Mouse (Mus musculus) ovary, postnatal 36 days (tissue): Measurements from ENCODE around the gene Twf2.

ENCODE experiments used
- DNase-seq: peaks from one replicate; pipeline ENCODE4 v3.0.0; 2022; ENCODE audit warnings: low spot score, mixed read lengths

Twf2 gene

DNA sequence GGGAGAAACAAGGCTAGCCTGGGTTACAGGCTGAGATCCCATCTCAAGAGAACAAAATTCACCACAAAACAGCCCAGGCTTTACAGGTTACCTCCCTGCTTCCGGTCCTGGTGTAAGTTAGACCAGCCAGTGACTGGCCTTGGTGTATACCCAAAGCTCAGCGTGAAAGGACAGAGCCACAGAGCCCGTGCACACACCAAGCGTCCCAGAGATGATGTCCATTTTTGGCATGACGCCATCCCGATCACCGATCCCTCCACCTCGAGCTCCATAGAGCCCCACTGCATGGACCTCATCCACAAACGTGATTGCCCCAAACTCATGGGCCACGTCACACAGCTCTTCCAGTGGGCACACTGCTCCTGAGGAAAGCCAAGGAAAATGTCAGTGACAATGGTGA, 35.0 kb downstream of the Twf2 start:
- DNase-seq, result no peak

DNA sequence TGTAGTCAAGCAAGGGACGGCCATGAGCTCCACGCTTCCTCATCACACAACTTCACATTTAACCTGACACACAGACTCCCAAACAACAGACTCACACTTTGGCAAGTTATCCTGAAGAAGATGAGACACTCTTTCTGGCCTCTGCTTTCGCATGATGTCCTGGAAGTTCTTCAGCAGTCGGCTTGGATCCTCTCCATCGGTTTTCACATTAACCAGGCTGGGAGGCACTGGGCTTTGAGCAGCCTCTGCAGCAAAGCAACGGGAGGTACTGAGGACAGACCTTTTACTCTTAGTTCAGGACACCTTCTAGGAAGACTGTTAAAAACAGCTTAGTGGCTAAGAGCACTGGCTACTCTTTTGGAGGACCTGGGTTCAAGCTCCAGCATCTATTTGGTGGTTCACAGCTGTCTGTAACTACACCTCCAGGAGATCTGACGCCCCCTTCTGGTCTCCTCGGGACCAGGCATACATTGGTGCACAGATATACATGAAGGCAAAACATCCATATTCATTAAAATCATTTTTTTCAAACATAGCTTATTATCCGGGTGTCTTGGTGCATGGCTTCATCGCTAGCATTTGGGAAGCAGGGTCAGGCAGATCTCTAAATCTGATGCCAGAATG, 38.7 kb downstream of the Twf2 start:
- DNase-seq, result no peak

DNA sequence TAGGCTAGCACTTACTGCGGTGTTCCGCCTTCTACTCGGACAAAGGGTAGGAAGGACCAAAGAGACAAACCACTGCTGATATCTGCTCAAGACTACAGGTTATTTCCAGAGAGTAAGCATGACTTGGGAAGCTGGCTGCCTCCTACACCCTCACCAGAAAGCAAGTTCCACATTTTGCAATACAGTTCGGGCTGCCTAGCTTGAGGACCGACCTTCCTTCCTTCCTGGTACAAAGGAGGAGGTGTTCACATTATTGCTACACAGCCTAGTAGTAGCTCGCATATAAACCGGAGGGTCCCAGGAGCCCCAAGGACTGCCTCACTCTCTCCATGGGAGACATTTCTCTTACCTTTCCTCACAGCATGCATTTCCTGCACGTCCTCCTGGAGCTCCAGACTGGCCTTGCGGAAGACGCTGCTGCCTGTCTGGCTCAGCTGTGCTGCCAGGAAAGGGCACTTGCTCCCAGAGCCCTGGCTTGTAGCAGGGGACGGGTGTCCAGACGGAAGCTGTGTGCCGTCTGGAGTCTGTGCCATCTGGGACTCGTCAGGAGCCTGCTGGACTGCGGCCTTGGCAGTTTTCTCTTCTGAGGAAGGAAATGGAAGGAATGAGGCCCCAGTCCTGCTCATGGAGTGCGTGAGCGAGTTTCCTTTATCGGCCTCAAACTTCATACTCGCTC, 40.0 kb downstream of the Twf2 start:
- DNase-seq, result no peak

DNA sequence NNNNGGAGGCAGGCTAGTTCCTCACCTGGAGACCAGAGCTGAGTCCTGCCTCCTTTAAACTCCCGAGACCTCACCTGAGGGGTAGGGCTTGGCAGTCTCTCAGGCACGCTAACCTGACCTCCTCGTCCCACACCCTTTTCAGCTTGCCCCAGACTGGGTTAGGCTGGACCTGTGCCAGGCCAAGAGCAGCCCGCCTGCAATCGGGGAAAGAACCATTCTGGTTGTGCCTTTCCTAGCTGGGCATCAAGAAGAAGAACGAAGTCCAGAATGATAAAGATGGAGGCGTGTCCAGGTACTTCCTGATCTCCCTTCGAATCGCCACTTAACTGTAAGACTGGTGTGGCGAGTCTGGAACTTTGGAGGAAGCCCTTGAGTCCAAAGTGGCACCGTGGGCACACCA, 46.6 kb downstream of the Twf2 start:
- DNase-seq, result peak; percentile 52

DNA sequence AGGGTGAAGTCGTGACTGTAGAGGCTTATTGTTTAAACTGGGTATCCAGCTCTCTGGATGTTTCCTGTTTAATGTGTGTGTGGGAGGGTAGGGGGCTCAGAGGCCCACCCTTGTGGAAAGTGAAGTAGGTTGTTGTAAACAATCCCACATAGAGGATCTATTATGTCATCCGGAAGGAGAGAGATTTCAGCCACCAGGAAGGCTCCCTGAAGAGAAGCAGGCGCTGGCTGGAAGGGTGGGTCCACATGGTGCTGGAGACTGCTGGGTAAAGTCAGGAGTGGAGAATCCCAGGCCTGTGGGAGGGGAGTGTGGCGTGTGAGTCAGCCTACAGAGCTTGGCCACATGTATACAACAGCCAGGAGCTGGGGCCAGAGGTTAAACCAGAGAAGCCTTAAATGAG, 47.3 kb downstream of the Twf2 start:
- DNase-seq, result no peak

DNA sequence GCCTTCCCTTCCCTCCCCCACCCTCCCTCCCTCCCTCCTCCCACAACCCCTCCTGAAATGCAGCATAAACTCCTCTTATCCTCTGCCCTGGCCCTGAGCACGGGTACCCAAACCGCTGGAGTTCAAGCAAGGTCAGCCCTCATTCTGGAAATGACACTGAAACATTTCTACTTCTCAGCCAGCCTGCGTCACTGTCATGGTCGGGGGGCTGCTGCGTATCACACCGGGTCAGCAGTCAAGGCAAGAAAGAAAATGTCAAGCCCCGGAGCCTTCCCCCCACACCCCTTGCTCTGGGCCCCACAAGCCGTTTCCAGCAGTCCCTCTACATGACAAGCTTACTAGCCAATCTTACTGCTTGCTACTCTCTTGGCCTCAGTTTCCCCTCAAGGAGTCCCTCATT, 48.2 kb downstream of the Twf2 start:
- no peak for DNase-seq

DNA sequence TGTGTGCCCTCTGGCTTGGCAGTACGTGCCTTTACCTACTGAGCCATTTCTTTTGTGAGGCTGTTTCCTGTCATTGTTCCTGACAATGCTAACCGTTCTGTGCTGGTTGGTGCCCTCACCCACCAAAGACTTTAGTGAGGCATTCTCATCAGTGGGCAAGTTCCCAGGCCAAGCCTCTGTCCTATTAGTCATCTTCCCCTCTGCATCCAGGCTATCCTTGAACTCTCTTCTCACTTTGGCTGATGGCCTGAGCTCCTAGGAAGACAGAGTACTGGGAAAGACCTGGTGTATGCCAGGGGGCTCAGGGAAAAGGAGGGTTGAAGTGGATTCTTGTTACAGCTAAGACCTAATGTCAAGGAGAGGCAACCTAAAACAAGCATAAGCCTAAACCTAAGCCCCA, 51.1 kb downstream of the Twf2 start:
- no peak for DNase-seq

DNA sequence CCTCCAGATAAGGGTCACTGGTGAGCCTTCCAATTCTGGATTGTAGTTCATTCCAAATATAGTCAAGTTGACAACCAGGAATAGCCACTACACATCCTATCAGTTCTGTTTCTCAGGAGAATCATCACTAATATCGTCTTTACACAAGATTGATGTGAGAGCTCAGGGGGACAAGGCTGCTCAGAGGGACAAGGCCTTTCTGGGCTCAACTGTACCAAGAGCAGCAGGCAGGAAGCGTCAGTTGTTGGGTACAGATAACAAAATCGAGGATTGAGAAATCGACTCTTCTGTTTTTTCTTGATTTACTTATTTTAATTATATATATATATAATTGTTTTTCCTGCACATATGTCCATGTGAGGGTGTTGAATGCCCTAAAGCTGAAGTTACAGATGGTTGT, 55.5 kb downstream of the Twf2 start:
- no peak for DNase-seq

DNA sequence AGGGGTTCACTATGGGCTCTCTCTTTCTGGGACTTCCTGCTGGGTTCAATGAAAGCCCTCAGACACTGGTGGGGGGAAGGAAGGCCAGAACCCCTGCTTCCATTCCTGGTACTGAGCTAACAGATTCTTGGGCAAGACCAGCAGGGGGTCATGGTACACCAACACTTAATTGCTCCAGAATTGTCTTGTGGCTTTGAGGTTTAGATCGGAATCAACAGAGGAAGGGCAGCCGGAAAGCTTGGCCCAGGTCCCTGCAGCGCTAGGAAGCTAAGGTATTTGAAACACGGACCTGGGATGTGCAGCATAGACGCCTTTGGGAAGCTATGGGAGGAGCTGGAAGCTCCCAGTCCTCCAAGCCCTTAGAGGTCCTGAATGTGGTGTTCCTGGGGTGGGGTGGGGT, 56.1 kb downstream of the Twf2 start:
- no peak for DNase-seq

DNA sequence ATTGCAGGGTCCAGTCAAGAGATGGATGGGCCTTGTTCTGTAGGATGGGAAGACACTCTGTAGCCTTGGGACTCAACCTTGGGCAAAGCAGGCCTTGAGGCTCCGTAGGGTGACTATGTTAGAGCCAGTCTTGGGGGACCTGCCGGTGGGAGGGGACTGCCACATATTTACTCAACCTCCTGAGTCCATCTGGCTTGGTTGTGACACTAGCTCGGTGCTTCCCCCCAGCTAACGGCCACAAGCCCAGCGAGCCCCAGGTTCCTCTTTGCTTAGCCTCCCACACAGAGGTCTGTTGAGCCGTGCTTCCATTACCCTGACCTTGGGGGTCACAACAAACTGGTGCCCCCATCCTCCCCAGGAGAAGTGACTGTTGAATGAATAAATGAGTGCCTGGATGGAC, 58.1 kb downstream of the Twf2 start:
- DNase-seq, result no peak

DNA sequence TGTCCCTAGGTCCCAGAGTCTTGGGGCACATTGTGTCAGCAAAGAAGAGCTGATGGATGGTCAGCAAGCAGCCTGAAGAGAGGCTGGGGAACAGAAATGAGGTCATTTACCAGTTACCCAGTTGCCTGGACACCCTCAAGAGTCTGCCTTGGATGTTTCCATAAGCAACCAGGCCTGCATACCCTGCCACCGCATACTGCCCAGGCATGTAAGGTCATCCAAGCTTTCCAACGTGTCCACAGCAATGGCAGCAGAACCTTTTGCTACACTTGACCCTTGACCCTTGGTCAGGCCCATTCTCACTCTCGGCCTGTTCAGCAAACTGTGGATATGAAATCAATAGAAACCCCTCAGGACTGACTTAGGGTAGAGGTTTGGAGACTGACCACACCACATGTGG, 58.6 kb downstream of the Twf2 start:
- DNase-seq, result no peak

DNA sequence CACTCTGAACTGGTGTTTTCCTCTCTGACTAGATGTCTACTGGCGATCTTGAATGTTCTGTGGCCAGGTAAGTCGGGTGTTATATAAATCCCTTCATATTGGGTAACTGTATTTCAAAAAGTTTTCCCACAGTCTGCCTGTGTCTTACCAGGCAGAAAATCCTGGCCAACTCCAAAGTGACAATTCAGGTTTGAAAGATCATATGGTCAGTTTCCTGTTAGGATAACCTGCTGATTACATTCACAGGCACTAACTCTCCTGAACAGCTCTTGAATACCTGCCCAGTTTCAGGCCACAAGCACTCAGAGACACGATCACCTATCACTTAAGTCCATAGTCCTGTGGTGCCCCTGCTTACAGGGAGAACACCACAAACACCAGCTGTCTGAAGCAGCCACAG, 59.2 kb downstream of the Twf2 start:
- no peak for DNase-seq

DNA sequence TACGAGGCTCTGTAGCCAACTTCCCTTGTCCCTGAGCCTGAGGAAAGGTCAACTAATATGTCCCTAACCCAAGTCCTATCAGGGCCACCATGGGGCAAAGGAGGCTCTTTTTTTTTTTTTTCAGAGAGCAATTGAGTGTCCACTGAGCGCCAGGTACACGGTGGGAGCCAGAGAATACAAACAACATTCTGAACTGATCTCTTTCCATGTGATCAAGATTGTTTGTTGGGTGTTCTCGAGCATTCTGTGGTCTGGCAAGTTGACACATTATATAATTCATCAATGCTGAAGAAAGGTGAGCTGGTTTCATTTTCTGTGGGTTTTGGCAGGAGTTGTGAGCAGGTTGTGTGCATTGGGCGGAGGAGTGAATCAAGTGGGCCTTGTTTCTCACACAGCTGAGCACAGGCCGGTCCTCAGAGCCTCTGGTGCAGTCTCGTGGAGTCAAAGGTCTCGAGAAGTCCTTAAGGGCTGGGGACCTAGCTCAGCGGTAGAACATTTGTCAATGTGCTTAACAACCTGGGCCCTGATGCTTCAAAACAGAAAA, 60.5 kb downstream of the Twf2 start:
- DNase-seq, result no peak
